Mouse (Mus musculus) lung, postnatal 0 days (tissue): ENCODE results near the gene Banp.

Experiments used
- CTCF ChIP-seq: IDR thresholded peaks from 2 replicates; pipeline ENCODE4 v1.5.1; 2016; ENCODE audit warnings: antibody characterized with exemption, mild to moderate bottlenecking
- EP300 ChIP-seq: IDR thresholded peaks from 2 replicates; pipeline ENCODE4 v1.6.1; 2016; ENCODE audit warnings: antibody characterized with exemption, mild to moderate bottlenecking, control low read depth

DNA sequence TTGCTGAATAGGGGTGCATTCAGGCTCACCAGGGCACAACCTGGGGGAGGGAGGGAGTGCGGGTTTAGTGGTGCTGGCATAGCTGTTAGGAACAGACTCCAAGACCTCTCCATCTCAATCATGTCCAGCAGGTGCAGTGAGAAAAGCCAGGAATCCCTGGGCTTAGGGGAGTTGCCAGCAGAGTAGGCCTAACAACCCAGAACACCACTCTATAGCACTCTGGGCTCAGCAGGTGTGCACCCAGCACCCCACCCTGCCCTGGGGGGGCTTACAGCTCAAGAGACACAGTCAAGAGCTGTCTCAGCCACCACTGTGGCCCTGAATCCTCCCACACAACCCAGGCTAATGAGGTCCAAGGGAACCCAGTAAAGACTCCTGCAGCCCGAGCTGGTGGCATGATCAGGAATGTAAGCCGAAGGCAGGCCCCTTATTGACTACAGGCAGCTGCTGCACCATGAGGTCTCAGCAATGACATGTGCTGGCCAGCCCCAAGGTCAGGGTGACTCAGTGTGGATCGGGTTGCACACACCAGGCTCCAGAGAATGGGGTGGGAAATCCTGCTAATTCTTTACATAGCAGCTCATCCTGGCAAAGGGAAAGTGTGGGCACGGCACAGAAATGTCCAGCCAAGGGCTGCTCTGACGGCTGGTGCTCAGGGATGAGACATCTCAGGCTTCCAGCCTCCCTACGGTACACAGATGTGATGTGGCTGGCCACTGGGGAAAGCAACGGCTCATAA lies 47.9 kb upstream of the Banp start:
- TF ChIP-seq EP300 (no peak), CTCF (no peak)
